Mouse (Mus musculus) testis, adult 2 months (tissue): ENCODE results near the gene Inka1. TPM values are rescaled to one million over a fixed set of nuclear protein-coding genes. Genes with fewer than 3 reads are reported as not detected.
A peak's percentile ranks its signal among the peaks of the same experiment; 100 is the strongest.

ENCODE experiments used
- H3K27ac ChIP-seq: fragments of 200-500 bp; 2 replicates; pipeline ENCODE4 v1.5.1; 2012; ENCODE audit warnings: low read depth, low read length; ENCODE audit not compliant: control insufficient read depth, insufficient read depth
- H3K27me3 ChIP-seq: fragments of 200-500 bp; 2 replicates; pipeline ENCODE4 v1.6.1; 2012; ENCODE audit warnings: mild to moderate bottlenecking, low read length, moderate library complexity; ENCODE audit not compliant: control insufficient read depth, insufficient read depth
- H3K36me3 ChIP-seq: fragments of 200-500 bp; 2 replicates; pipeline ENCODE4 v1.6.1; 2012; ENCODE audit warnings: mild to moderate bottlenecking, low read length; ENCODE audit not compliant: control insufficient read depth, insufficient read depth
- H3K4me1 ChIP-seq: fragments of 200-500 bp; 2 replicates; pipeline ENCODE4 v1.6.1; 2012; ENCODE audit warnings: low read length; ENCODE audit not compliant: control insufficient read depth, insufficient read depth
- H3K4me3 ChIP-seq: fragments of 200-500 bp; 2 replicates; pipeline ENCODE4 v1.5.1; 2012; ENCODE audit warnings: low read depth, mild to moderate bottlenecking, low read length, moderate library complexity, mixed read lengths; ENCODE audit not compliant: control insufficient read depth
- CTCF ChIP-seq: fragments of 200-500 bp; IDR thresholded peaks from 2 replicates; pipeline ENCODE4 v1.5.1; 2012; ENCODE audit warnings: low read depth, mild to moderate bottlenecking, inconsistent platforms, low read length, moderate library complexity; ENCODE audit not compliant: control insufficient read depth, insufficient read depth, insufficient replicate concordance
- POLR2A ChIP-seq: fragments of 200-500 bp; IDR thresholded peaks from 2 replicates; pipeline ENCODE4 v1.6.1; 2012; ENCODE audit warnings: low read depth, mild to moderate bottlenecking, inconsistent platforms, low read length, moderate library complexity; ENCODE audit not compliant: control insufficient read depth
- polyA plus RNA-seq: library from polyadenylated mRNA; depleted of rRNA; stranded (reverse); fragments of >200 nt; gene quantifications from 2 replicates; pipeline ENCODE4 v1.2.3, GENCODE M21; 2012

Gene Inka1
- polyA plus RNA-seq, 1 experiment = 0.57 TPM

DNA sequence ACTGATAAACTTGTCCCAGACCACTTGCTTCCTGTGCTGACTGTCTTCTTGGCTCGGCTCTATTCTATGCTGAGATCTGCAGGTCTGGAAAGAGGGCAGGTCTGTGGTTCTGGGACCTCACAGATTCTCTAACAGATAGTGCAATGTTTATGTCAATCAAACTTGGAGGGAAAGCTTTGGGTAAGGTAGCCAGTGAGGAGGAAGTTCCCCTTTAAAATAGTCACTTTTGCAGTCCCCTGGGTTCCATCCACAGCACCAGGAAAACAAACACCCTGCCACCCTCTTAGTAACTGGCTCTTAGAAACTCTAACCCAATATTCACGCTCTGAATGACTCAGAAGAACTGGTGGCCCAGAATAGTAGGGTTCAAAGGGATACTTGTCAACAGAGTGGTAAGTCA is 8.8 kb upstream of the Inka1 start:
- Histone ChIP-seq H3K4me3 (peak overlapping the region; percentile 97; the same call in 1 of the 2 replicates), H3K36me3 (no peaks in the 10 kb centered on the region), H3K4me1 (peaks cover 6% of the 10 kb centered on the region), H3K27ac (no peak overlapping the region), H3K27me3 (no peaks in the 10 kb centered on the region)
- TF ChIP-seq POLR2A = no peak
- no peak for TF ChIP-seq CTCF

- no peaks in the 10 kb centered on the region for H3K36me3 ChIP-seq
- TF ChIP-seq POLR2A = no peak
- TF ChIP-seq CTCF = no peak
Measured at GRCm38 (mm10) chr9:107993013-107993412, 7.3 kb upstream of the Inka1 start.

DNA sequence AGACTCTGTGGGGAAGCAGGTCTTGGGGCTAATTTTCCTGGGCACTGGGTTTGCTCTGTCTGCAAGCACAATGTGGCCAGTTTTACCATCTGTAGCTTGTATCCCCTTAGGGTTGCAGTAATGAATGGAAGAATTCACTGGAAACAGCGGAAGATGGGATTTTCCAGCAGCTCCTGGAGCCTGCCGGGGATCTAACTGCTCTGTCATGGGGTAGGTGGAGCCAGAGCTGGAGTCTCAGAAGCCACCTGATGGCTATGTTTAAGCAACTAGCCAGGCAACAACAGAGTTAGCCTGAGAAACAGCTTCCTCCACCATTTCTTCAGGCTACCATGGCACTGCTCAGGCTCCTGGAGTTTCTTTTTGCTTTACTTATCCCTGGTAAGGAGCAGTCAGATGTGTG is 6.5 kb upstream of the Inka1 start, which contains the start of gene Cdhr4:
TSS of gene Cdhr4 (plus strand) at position 301 of the 400 bp plus-strand sequence.
- no peaks in the 10 kb centered on the region for H3K36me3 ChIP-seq
- TF ChIP-seq POLR2A = no peak
- no peak for TF ChIP-seq CTCF
- no peak within 1 kb of the TSS for H3K27ac ChIP-seq
- no peaks in the 10 kb centered on the region for H3K27me3 ChIP-seq
- peaks cover 6% of the 10 kb centered on the region for H3K4me1 ChIP-seq
- H3K4me3 ChIP-seq = no peak within 1 kb of the TSS

More at GRCm38 (mm10) chr9:107993013-107993412, 7.3 kb upstream of the Inka1 start:
- Histone ChIP-seq H3K27me3 (no peaks in the 10 kb centered on the region), H3K4me1 (peaks cover 6% of the 10 kb centered on the region), H3K4me3 (no peak overlapping the region), H3K27ac (no peak overlapping the region)

DNA sequence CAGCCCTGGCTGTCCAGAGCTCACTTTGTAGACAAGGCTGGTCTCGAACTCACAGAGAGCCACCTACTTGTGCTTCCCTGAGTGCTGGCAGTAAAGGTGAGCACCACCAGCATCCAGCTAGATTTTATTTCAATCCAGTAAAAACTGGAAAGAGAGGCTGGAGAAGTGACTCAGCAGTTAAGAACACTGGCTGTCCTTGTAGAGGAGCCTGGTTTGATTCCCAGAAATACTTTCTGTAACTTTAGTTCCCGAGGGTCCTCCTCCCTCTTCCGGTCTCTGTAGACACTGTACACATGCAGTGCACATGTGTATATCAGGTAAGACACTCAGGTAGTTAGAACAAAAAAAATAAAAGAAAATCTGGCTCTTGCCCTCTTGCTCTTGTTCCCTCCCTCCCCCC is 2.3 kb upstream of the Inka1 start:
- H3K27me3 ChIP-seq = no peaks in the 10 kb centered on the region
- H3K27ac ChIP-seq = no peak overlapping the region
- no peak overlapping the region for H3K4me3 ChIP-seq
- no peaks in the 10 kb centered on the region for H3K36me3 ChIP-seq
- TF ChIP-seq CTCF (no peak), POLR2A (no peak)
- H3K4me1 ChIP-seq = peaks cover 10% of the 10 kb centered on the region

DNA sequence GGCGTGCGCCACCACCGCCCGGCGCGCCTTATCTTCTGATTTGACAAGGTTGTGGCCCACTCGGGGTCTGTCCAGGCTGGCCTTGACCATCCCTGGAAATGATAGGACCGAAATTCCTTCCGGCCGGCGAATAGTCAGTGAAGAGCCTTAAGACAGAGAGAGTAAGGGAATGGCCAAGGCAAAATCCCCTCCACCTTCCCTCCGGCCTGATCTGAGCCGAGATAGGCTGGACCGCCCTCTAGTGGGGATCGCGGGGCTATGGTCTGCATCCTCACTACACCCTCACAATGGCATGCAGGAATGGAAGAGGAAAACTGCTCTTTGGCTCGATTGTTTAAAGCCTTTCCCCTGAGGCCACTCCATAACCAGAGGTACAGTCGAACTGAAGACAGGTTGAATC is 697 bp upstream of the Inka1 start:
- H3K36me3 ChIP-seq = no peaks in the 10 kb centered on the region
- H3K27me3 ChIP-seq = no peaks in the 10 kb centered on the region
- peaks cover 10% of the 10 kb centered on the region for H3K4me1 ChIP-seq
- no peak for TF ChIP-seq POLR2A
- peak; percentile 75; the same call in 1 of the 2 replicates for TF ChIP-seq CTCF
- peak overlapping the region; percentile 2; the same call in 1 of the 2 replicates for H3K4me3 ChIP-seq
- H3K27ac ChIP-seq = no peak overlapping the region

- Histone ChIP-seq H3K36me3 (no peaks in the 10 kb centered on the region), H3K27me3 (no peaks in the 10 kb centered on the region), H3K27ac (no peak overlapping the region), H3K4me1 (peaks cover 10% of the 10 kb centered on the region), H3K4me3 (no peak overlapping the region; the same call in 1 of the 2 replicates)
- TF ChIP-seq POLR2A (no peak), CTCF (no peak)
Measured at GRCm38 (mm10) chr9:107984754-107985055, 974 bp downstream of the Inka1 start.

DNA sequence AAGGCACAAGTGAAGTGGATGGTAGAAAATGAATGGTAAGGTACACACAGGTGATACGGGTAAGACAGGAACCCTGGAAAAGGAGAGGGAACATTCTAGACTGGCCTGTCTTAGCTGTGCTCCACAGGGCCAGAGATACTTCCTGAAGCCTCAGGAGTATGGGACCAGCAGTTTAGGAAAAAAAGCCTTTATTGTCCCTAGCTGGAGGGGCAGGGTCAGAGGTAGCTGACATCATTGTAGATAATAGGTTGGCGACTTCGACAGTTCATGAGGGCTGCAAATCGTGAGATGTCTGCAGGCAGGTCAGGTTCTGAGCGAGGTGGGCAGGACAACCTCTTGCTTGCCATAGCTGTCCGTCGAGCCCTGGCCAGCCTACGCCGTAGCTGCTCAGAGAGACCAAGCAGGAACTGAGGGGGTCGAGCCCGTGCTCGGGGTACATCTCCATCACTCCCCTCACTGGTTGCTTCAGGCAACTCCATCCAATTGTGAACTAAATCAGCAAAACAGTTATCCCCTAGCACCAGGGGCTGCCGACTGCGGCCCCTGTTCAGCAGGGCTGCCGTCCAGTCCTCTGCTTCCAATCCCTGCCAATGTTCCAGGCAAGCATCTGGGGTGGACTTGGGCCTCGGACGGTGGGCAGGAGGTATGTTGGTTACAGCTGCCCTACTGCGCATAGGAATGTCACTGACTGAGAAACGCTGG is 1.5 kb downstream of the Inka1 start:
- H3K4me1 ChIP-seq = peaks cover 10% of the 10 kb centered on the region
- no peaks in the 10 kb centered on the region for H3K36me3 ChIP-seq
- no peak for TF ChIP-seq CTCF
- peak overlapping the region; percentile 51; the same call in 1 of the 2 replicates for H3K27ac ChIP-seq
- H3K27me3 ChIP-seq = no peaks in the 10 kb centered on the region
- no peak overlapping the region for H3K4me3 ChIP-seq
